Mouse (Mus musculus) spleen, adult 18-20 months (tissue): ENCODE results near the gene Fam20c.

Source experiments
- DNase-seq, 2 experiments: peaks; one replicate each; pipeline ENCODE4 v3.0.0; 2022; ENCODE audit warnings: mixed read lengths in 2 of 2

Gene Fam20c

DNA sequence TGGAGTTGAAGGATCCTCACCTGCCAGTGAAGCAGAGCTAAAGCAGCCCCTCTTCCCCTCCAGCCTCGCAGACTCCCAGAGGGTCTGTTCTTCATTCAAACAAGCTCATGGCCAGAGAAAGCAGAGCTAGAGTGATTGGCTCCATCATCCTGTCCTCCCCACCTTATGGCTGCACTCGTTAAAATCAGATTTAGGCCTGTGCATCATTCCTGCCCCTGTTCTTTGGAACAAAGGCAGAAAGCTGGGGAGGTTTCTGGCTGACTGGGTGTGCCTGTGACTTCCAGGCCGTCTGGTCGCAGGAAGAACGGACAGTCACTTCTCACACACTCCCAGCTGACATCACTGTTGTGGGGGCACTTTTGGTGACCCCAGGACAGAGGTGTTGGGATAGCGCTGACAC lies 2.8 kb downstream of the Fam20c start:
- DNase-seq: no peak

GRCm38 (mm10) chr5:138757616-138758015 lies 3.3 kb downstream of the Fam20c start:
- no peak for DNase-seq

DNA sequence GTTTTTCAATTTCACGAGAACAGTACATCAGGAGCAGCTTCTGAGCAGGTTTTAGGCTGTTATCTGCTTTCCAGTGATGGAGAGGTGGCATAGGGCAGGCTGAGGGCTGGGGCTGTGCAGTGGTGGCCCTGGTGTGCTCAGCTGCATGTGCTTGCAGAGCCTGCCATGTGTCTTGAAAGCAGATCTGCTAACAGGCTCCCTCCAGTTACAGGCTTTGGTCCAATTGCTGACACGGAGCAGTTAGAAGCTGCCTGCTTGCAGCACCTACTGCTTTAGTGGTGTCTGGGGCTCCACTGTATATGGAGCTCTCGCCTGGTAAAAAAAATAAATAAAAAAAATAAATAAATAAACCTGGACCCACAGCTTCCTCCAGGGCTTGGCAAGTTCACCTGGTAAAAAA lies 4.2 kb downstream of the Fam20c start:
- no peak for DNase-seq

DNA sequence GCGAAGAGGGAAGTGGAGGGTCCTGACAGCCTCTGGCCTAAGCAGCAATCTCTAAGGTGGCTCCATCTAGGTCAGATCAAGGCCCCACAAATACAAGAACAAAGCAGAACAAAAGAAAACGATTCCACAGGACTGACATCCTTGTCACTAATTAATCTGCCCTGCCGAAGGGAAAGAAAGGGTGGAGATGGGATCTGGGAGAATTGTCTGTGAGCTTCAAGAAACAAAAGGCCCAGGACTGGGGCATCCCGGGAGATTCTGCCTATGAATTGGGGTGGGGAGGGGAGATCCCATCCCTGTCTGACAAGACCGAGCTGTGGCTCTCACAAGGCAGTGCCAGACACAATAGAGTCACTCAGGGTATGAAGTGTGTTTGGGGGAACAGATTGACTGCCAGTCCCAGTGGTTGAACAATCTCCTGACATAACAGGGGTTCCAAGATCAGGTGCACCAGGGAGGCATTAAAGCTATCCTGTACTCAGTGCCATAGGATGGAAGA lies 7.6 kb downstream of the Fam20c start:
- DNase-seq: no peak

DNA sequence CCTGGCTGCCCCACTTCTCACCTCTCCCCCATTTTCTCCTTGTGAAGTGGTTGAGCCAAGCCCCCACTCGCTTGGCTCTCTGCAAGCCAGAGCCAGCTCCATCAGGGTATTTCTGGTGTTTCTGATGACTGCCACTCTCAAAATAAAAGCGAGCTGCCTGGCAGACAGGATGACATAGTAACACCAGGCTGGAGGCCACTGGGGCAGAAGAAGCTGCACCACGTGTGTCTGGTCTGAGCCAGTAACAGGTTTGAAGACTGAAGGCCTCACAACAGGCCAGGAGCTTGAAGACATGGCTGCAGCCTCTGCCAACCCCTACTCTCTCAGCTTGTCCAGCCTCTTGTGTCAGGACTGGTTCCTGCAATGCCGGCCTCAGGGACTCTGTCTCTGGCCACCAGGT lies 8.0 kb downstream of the Fam20c start:
- DNase-seq: no peak

DNA sequence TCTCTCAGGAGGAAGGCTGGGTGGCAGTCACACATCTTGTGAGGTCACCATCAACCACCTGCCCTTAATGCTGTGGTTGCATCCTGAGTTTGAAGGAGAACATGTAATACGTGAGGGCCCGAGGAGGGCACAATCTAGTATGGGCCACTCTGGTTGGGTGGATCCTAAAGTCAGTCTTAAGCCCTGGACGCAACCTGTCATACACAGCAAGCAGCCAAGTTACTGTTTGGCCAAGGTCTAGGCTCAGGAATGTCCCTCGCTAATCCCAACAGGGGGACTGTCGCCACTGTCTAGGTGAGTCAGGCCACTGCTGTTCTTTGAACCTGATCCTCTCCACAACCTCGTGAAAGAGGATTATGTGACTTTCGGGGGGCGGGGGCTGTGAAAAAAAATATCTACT lies 10.3 kb downstream of the Fam20c start:
- DNase-seq: no peak

DNA sequence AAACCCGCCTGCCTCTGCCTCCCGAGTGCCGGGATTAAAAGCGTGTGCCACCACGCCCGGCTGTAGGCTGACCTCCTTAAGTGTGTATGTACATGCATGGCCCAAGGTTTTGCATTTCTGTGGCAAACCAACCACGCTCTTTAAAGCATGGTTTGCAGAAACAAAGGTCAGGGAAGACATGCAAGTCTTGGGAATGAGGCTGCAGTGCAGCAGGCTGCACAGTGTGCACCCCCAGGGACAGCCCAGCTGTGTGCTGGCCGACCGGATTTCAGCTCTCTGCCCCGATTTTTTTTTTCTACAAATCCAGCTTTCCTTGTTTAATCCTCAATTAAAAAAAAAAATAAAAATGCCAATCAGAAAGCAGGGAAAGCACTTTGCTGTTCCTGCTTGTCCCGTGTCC lies 13.3 kb downstream of the Fam20c start:
- DNase-seq: no peak

DNA sequence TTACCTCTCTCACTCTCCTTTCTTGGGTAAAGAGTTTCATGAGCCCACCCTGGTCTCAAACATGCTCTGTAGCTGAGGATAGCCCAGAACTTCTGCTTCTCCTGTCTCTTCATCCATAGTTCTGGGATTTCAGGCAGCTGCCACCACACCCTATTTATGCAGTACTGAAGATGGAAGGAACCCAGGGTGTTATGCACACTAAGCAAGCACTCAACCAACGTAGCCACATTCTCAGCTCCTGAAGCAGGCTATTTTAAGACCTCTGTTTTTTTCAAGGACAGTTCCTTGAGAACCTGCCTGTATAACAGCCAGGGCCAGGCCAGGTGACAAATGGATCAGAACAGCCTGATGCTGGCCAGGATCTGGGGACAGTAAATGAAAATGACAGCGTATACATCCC lies 14.4 kb downstream of the Fam20c start:
- no peak for DNase-seq

- no peak for DNase-seq
These were observed 14.8 kb downstream of the Fam20c start for GRCm38 (mm10) chr5:138769126-138769525.

DNA sequence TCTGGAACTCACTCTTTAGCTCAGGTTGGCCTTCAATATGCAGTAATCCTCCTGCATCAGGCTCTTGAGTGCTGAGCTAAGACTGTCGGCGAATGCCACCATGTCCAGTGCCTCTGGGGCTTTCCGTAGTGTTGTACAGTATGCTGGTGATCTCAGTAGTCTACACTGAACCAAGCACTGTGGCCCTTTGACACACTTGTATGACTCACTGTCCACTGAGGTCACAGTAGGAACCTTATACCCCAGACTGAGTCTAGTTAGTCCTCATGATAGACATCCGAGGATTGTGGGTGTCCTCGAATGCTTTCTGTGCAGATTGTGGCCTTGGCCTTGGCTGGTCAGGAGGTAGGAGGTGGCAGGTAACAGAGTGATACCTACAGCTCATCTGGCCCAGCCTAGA lies 20.8 kb downstream of the Fam20c start:
- no peak for DNase-seq

- DNase-seq: no peak
These were observed 22.0 kb downstream of the Fam20c start for GRCm38 (mm10) chr5:138776346-138776745.

DNA sequence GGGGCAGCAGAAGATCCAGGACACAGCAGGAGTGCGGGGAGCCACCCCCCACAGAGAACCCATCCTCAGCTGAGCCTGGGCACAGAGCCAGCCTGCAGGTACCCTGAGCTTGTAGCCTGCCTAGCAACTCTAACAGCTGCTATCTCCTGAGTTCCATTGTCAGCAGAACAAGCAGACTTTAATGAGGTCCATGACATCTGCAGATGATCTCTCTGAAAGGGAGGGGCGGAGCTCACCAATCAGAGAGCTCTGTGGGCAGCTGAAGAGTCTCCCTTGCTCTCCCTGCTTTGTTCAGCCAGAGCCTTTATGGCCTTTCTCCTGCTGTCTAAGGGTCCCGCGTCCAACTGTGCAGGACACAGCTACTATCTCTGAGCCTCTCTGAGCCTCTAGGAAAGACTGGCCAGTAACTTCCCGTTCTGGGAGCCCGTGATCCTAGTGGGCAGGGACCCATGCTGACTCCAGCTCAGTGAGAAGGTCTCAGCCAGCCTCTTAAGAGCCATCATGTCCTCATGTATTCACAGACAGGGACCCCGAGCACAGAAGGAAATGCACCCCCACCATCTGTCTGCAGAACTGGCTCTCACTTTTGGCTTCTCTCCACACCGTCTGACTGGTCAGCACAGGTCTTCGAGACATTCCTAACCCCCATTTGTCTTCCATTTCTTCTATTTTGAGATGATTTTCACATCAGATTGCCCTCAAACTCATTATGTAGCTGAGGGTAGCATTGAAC lies 24.6 kb downstream of the Fam20c start:
- DNase-seq: no peak

GRCm38 (mm10) chr5:138779655-138780054 lies 25.3 kb downstream of the Fam20c start:
- no peak for DNase-seq

GRCm38 (mm10) chr5:138782697-138783096 lies 28.4 kb downstream of the Fam20c start:
- no peak for DNase-seq

DNA sequence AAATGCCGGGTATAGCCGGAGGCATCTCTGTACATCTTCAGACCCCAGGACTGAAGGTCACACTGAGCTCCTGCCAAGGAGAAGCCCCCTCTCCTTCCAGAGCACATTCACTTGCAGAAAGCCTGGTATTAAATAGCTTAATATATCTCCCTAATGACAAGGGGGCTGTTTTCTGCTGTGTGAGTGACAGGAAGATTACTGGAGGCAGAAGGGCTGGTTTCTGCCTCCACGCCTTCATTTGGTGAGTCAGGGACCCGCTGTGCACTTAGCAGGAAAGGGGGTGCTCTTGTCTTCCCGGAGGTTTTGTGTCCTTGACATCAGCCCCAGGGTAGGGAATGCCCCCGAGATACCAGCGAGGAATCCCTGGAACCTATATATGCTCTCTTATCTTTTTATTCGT lies 28.9 kb downstream of the Fam20c start:
- no peak for DNase-seq

DNA sequence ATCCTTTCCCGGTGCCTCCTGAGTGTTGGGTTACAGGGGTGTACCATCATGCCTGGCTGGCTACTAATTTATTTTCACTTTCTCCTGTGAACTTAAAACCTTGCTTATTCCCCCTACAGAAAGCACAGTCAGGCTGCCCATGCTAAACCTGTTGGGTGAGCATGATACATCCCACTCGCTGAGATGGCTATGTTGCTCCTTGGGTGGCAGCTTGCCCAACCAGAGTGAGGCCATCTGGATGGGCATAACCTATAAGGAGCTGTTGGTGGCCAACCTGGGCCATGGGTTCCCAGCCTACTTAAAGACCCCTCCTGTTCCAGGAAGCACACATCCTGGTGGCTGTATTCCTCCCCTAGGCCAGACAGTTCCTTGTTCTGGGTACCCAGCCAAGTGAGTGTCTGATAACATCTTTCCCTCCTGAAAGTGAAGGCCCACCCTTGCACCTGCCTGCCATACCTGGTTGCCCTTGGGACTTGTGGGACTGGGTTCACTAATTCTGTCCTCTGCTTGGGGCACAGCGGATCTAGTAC lies 31.7 kb downstream of the Fam20c start:
- DNase-seq: no peak

- no peak for DNase-seq
These were observed 33.3 kb downstream of the Fam20c start for GRCm38 (mm10) chr5:138787648-138788047.

GRCm38 (mm10) chr5:138788481-138789211 lies 34.3 kb downstream of the Fam20c start:
- no peak for DNase-seq

GRCm38 (mm10) chr5:138790954-138791480 lies 36.7 kb downstream of the Fam20c start:
- DNase-seq: no peak

DNA sequence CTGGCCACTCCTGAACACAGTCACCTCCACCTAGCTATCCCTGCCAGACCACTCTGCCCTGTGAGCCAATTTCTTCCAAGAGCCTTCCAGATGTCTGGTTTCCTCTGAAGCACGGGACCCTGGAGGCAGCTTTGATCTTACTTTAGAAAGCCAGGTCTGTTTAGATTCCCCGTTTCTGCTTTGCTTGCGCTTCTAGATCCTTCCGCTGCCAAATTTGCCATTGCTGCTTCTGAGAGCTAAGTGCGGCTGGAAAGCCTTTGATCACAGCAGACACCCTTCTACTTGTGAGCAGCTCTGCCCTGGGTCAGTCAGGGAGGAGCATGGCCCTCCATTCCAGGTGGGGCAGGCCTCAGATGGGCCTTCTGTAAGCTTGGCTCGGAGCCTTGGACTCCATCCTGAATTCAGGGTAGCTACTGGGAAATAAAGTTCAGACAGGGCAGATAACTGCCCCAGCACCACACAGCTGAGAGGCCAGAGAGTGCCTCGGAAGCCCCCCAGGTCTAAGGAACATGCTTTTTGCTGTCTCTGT lies 47.3 kb downstream of the Fam20c start:
- DNase-seq: no peak

- DNase-seq: no peak
These were observed 50.0 kb downstream of the Fam20c start for GRCm38 (mm10) chr5:138804286-138804685.

GRCm38 (mm10) chr5:138809767-138810166 lies 55.5 kb downstream of the Fam20c start:
- no peak for DNase-seq

DNA sequence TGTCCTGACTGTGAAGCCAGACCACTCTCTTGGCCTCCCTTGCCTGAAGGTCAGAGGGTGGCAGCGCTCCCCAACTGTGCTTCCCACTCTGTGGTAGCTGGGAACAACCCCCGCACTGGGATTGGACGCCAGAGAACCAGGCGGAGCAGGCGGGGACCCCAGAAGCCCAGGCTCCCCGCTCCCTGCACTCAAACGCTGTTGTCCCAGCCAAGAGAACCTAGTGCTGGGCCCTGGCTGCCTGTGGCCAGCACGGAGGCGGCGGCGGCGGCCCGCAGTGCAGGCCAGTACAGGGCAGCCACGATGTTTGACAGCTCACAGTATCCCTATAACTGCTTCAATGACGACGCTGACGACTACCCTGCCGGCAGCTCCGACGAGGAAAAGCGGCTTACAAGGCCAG lies 65.5 kb downstream of the Fam20c start, which contains the start of gene Gm5294:
TSS of gene Gm5294 (plus strand) at position 301 of the 400 bp plus-strand sequence.
- DNase-seq: no peak
